Mouse (Mus musculus): ENCODE results near the gene Olfr247. TPM values are rescaled to one million over a fixed set of nuclear protein-coding genes. Genes with fewer than 3 reads are reported as not detected.

The Olfr247 gene
- polyA plus RNA-seq (2014; fragmentation: Illumina TruSeq; extraction: RNeasy Lipid Tissue Mini Kit (QIAGEN cat#74804); ENCODE audit: low read depth, low replicate concordance): not detected

GRCm38 (mm10) chr10:129976040-129976439 is at the start of gene Olfr247:
Gene Olfr247, minus strand, starts transcription at chr10:129976140.

GRCm38 (mm10) chr10:130012321-130012720 is 36.4 kb upstream of the Olfr247 start, which contains the start of gene Olfr820:
Gene Olfr820, plus strand, starts transcription at chr10:130012621.

GRCm38 (mm10) chr10:129984962-129985361 is 9.0 kb upstream of the Olfr247 start, which contains the start of gene Gm10310:
Gene Gm10310, minus strand, starts transcription at chr10:129985062.

GRCm38 (mm10) chr10:129967166-129967565 is 8.8 kb downstream of the Olfr247 start, which contains the start of gene Olfr819:
Gene Olfr819, minus strand, starts transcription at chr10:129967266.

GRCm38 (mm10) chr10:129949000-129949399 is 26.9 kb downstream of the Olfr247 start, which contains the start of gene Olfr818:
Gene Olfr818, minus strand, starts transcription at chr10:129949100.

Other genes with a start within 250 kb of the Olfr247 start
- gene Olfr805, start 246.8 kb downstream of the Olfr247 start, polyA plus RNA-seq (2014; fragmentation: Illumina TruSeq; extraction: RNeasy Lipid Tissue Mini Kit (QIAGEN cat#74804); ENCODE audit: low read depth, low replicate concordance): not detected
- not detected for gene Olfr806, start 234.2 kb downstream of the Olfr247 start, polyA plus RNA-seq (2014; fragmentation: Illumina TruSeq; extraction: RNeasy Lipid Tissue Mini Kit (QIAGEN cat#74804); ENCODE audit: low read depth, low replicate concordance)
- gene Olfr807, start 218.3 kb downstream of the Olfr247 start, polyA plus RNA-seq (2014; fragmentation: Illumina TruSeq; extraction: RNeasy Lipid Tissue Mini Kit (QIAGEN cat#74804); ENCODE audit: low read depth, low replicate concordance): not detected
- not detected for gene Olfr808, start 210.7 kb downstream of the Olfr247 start, polyA plus RNA-seq (2014; fragmentation: Illumina TruSeq; extraction: RNeasy Lipid Tissue Mini Kit (QIAGEN cat#74804); ENCODE audit: low read depth, low replicate concordance)
- not detected for gene Olfr809, start 201.5 kb downstream of the Olfr247 start, polyA plus RNA-seq (2014; fragmentation: Illumina TruSeq; extraction: RNeasy Lipid Tissue Mini Kit (QIAGEN cat#74804); ENCODE audit: low read depth, low replicate concordance)
- not detected for gene Olfr810, start 181.2 kb downstream of the Olfr247 start, polyA plus RNA-seq (2014; fragmentation: Illumina TruSeq; extraction: RNeasy Lipid Tissue Mini Kit (QIAGEN cat#74804); ENCODE audit: low read depth, low replicate concordance)
- gene Olfr811, start 171.7 kb downstream of the Olfr247 start, polyA plus RNA-seq (2014; fragmentation: Illumina TruSeq; extraction: RNeasy Lipid Tissue Mini Kit (QIAGEN cat#74804); ENCODE audit: low read depth, low replicate concordance): not detected
- not detected for gene Olfr812, start 130.0 kb downstream of the Olfr247 start, polyA plus RNA-seq (2014; fragmentation: Illumina TruSeq; extraction: RNeasy Lipid Tissue Mini Kit (QIAGEN cat#74804); ENCODE audit: low read depth, low replicate concordance)
- not detected for gene Olfr813, start 120.8 kb downstream of the Olfr247 start, polyA plus RNA-seq (2014; fragmentation: Illumina TruSeq; extraction: RNeasy Lipid Tissue Mini Kit (QIAGEN cat#74804); ENCODE audit: low read depth, low replicate concordance)
- not detected for gene Olfr814, start 96.3 kb downstream of the Olfr247 start, polyA plus RNA-seq (2014; fragmentation: Illumina TruSeq; extraction: RNeasy Lipid Tissue Mini Kit (QIAGEN cat#74804); ENCODE audit: low read depth, low replicate concordance)
- gene Olfr815, start 70.3 kb downstream of the Olfr247 start, polyA plus RNA-seq (2014; fragmentation: Illumina TruSeq; extraction: RNeasy Lipid Tissue Mini Kit (QIAGEN cat#74804); ENCODE audit: low read depth, low replicate concordance): not detected
- not detected for gene Olfr816, start 60.5 kb downstream of the Olfr247 start, polyA plus RNA-seq (2014; fragmentation: Illumina TruSeq; extraction: RNeasy Lipid Tissue Mini Kit (QIAGEN cat#74804); ENCODE audit: low read depth, low replicate concordance)
- gene Olfr818, start 27.0 kb downstream of the Olfr247 start, polyA plus RNA-seq (2014; fragmentation: Illumina TruSeq; extraction: RNeasy Lipid Tissue Mini Kit (QIAGEN cat#74804); ENCODE audit: low read depth, low replicate concordance): not detected
- gene Olfr819, start 8.9 kb downstream of the Olfr247 start, polyA plus RNA-seq (2014; fragmentation: Illumina TruSeq; extraction: RNeasy Lipid Tissue Mini Kit (QIAGEN cat#74804); ENCODE audit: low read depth, low replicate concordance): not detected
- gene Gm10310, start 8.9 kb upstream of the Olfr247 start, polyA plus RNA-seq (2014; fragmentation: Illumina TruSeq; extraction: RNeasy Lipid Tissue Mini Kit (QIAGEN cat#74804); ENCODE audit: low read depth, low replicate concordance): not detected
- gene Olfr820, start 36.5 kb upstream of the Olfr247 start, polyA plus RNA-seq (2014; fragmentation: Illumina TruSeq; extraction: RNeasy Lipid Tissue Mini Kit (QIAGEN cat#74804); ENCODE audit: low read depth, low replicate concordance): not detected
- not detected for gene Olfr821, start 54.2 kb upstream of the Olfr247 start, polyA plus RNA-seq (2014; fragmentation: Illumina TruSeq; extraction: RNeasy Lipid Tissue Mini Kit (QIAGEN cat#74804); ENCODE audit: low read depth, low replicate concordance)
- gene Olfr822, start 95.1 kb upstream of the Olfr247 start, polyA plus RNA-seq (2014; fragmentation: Illumina TruSeq; extraction: RNeasy Lipid Tissue Mini Kit (QIAGEN cat#74804); ENCODE audit: low read depth, low replicate concordance): not detected
- gene Olfr823, start 139.2 kb upstream of the Olfr247 start, polyA plus RNA-seq (2014; fragmentation: Illumina TruSeq; extraction: RNeasy Lipid Tissue Mini Kit (QIAGEN cat#74804); ENCODE audit: low read depth, low replicate concordance): not detected
- gene Olfr824, start 153.9 kb upstream of the Olfr247 start, polyA plus RNA-seq (2014; fragmentation: Illumina TruSeq; extraction: RNeasy Lipid Tissue Mini Kit (QIAGEN cat#74804); ENCODE audit: low read depth, low replicate concordance): not detected
- not detected for gene Olfr825, start 190.6 kb upstream of the Olfr247 start, polyA plus RNA-seq (2014; fragmentation: Illumina TruSeq; extraction: RNeasy Lipid Tissue Mini Kit (QIAGEN cat#74804); ENCODE audit: low read depth, low replicate concordance)
- gene Olfr826, start 208.0 kb upstream of the Olfr247 start, polyA plus RNA-seq (2014; fragmentation: Illumina TruSeq; extraction: RNeasy Lipid Tissue Mini Kit (QIAGEN cat#74804); ENCODE audit: low read depth, low replicate concordance): not detected
- not detected for gene Olfr827, start 238.3 kb upstream of the Olfr247 start, polyA plus RNA-seq (2014; fragmentation: Illumina TruSeq; extraction: RNeasy Lipid Tissue Mini Kit (QIAGEN cat#74804); ENCODE audit: low read depth, low replicate concordance)